Mouse (Mus musculus) midbrain, embryonic 11.5 days (tissue): ENCODE data around the gene Zfp78. TPM values are rescaled to one million over a fixed set of nuclear protein-coding genes. Genes with fewer than 3 reads are reported as not detected.

Experiments
- ATAC-seq: fragments of 200-750 bp; cut with Nextera tagmentation; 2 replicates; pipeline ENCODE4 v1.8.0; 2017; ENCODE audit warnings: moderate TSS enrichment, moderate library complexity; ENCODE audit not compliant: low FRiP score
- DNase-seq: peaks from one replicate; pipeline ENCODE4 v3.0.0; 2015; ENCODE audit warnings: low spot score; ENCODE audit errors: missing footprints
- H3K27ac ChIP-seq: fragments of 300-500 bp; sonication (generic); 2 replicates; pipeline ENCODE4 v1.5.1; 2014; ENCODE audit warnings: low read depth, low read length
- H3K27me3 ChIP-seq: fragments of 300-500 bp; sonication (generic); 2 replicates; pipeline ENCODE4 v1.6.1; 2014; ENCODE audit warnings: mild to moderate bottlenecking, low read length, moderate library complexity, mixed read lengths; ENCODE audit not compliant: control insufficient read depth, insufficient read depth
- H3K36me3 ChIP-seq: fragments of 300-500 bp; sonication (generic); 2 replicates; pipeline ENCODE4 v1.6.1; 2014; ENCODE audit warnings: mild to moderate bottlenecking, low read length, moderate library complexity, mixed read lengths; ENCODE audit not compliant: control insufficient read depth, insufficient read depth
- H3K4me1 ChIP-seq: fragments of 300-500 bp; sonication (generic); 2 replicates; pipeline ENCODE4 v1.6.1; 2014; ENCODE audit warnings: low read length; ENCODE audit not compliant: control insufficient read depth, insufficient read depth
- H3K4me2 ChIP-seq: fragments of 300-500 bp; sonication (generic); 2 replicates; pipeline ENCODE4 v1.6.1; 2014; ENCODE audit warnings: mild to moderate bottlenecking, moderate library complexity
- H3K4me3 ChIP-seq: fragments of 300-500 bp; sonication (generic); 2 replicates; pipeline ENCODE4 v1.5.1; 2014; ENCODE audit warnings: low read depth, low read length
- H3K9ac ChIP-seq: fragments of 300-500 bp; sonication (generic); 2 replicates; pipeline ENCODE4 v1.6.1; 2014; ENCODE audit warnings: low read length
- H3K9me3 ChIP-seq: fragments of 300-500 bp; sonication (generic); 2 replicates; pipeline ENCODE4 v1.6.1; 2016; ENCODE audit warnings: low read length; ENCODE audit not compliant: control insufficient read depth
- WGBS: fragments of 180-500 bp; shearing (Covaris S2); extraction: QIAGEN DNeasy Blood & Tissue Kit; methylation state at CpG from one replicate; pipeline ENCODE4 v1.1.7; 2014; 5-methylcytosine and 5-hydroxymethylcytosine counted together
- polyA plus RNA-seq: library from polyadenylated mRNA; unstranded; fragments of >200 nt; fragmentation: Nextera tagmentation; extraction: Ambion mirVana; gene quantifications from 2 replicates; pipeline ENCODE4 v1.2.1, GENCODE M21; 2014

Gene Zfp78
- polyA plus RNA-seq, 1 experiment from 2014 or later, result 3.3 TPM

DNA sequence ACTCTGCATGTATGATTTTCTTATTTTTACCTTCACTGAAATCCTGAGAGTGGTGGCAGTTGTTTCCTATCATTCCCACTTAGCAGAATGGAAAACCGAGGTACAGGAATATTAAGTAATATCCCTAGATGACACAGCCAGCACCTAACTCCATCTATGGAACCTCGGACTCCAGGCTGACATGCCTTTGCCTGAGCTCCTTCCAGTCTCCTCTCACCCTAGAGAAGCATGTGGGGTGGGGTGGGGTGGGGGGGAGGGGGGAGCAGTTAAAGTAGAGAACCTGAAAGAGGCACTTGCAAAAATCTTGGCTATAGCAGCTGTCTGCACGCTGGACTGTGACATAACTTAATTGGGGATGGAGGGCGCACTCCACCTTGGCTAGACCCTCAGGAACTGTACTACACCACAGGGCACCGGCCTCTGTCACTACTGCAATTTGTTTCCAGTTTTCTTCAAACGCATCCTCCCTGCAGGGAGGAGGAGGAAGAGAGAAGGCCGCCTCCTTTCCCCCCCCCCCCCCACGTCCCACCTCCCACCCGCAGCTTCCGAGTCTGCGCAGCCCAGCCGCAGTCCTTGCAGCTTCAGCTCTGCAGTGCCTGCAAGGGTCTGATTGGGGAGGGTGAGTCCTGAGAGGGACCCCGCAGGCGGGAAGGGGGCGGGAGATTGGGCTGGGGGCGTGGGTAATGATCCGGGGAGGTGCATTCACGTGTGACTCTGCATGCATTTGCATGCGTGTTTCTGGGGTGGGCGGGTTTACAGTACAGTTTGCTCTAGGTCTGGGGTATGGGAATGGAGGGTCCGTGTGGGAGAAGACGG lies 51.8 kb downstream of the Zfp78 start:
- no peak for DNase-seq
- no peak overlapping the region for H3K9ac ChIP-seq
- no peaks in the 10 kb centered on the region; the same call in 1 of the 2 replicates for H3K9me3 ChIP-seq
- peak; percentile 72; the same call in 1 of the 2 replicates for ATAC-seq
- H3K27me3 ChIP-seq, result no peaks in the 10 kb centered on the region
- 9% methylated on average over 22 of the region's 22 CpGs for WGBS
- H3K36me3 ChIP-seq, result no peaks in the 10 kb centered on the region
- H3K4me2 ChIP-seq, result peak overlapping the region; percentile 27
- H3K4me1 ChIP-seq, result no peaks in the 10 kb centered on the region
- no peak overlapping the region for H3K4me3 ChIP-seq
- no peak overlapping the region for H3K27ac ChIP-seq

DNA sequence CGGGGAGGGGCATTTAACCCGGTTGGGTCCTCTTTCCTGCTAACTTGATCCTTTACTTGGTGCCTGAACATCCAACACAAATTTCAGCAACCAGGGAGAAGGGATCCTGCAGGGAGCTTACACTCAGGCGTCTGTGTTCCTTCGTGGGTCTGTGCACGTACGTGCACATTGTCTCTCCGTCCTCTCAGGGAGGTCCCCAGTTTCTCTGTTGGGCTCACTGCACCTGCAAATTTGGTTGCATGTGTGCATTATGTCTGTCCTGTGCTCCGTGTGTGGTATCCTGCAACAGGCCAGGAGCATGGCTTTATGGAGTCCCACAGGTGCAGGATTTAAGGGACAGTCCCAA lies 52.3 kb downstream of the Zfp78 start:
- no peak overlapping the region for H3K27ac ChIP-seq
- H3K4me3 ChIP-seq, result no peak overlapping the region
- H3K27me3 ChIP-seq, result no peaks in the 10 kb centered on the region
- ATAC-seq, result 0 out of 2 replicates have a peak, but pooled peaks have one; percentile 45
- WGBS, result 15% methylated on average over 8 of the region's 8 CpGs
- no peak overlapping the region for H3K9ac ChIP-seq
- no peaks in the 10 kb centered on the region; the same call in 1 of the 2 replicates for H3K9me3 ChIP-seq
- no peak for DNase-seq
- H3K4me2 ChIP-seq, result no peak overlapping the region
- H3K36me3 ChIP-seq, result no peaks in the 10 kb centered on the region
- H3K4me1 ChIP-seq, result no peaks in the 10 kb centered on the region

DNA sequence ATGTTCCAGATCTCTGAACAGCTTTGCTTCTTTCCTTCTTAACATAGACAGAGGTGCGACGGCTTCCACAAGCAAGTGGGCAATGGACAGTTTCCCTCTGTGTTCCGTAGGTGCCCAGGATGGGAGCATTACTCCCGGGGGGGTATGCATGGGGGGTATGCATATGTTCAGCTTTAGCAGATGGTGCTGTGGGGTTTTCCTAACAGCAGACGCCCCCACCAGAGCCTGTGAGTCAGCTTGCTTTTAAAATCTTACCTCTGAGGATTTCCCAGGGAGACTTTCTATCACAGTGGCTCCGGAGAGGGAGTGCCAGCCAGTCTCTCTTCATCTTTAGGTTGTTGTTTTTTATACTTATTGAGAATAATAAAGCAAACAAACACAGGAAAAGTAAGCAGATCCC lies 56.8 kb downstream of the Zfp78 start:
- no peak overlapping the region for H3K27ac ChIP-seq
- H3K4me1 ChIP-seq, result no peaks in the 10 kb centered on the region
- DNase-seq, result no peak

DNA sequence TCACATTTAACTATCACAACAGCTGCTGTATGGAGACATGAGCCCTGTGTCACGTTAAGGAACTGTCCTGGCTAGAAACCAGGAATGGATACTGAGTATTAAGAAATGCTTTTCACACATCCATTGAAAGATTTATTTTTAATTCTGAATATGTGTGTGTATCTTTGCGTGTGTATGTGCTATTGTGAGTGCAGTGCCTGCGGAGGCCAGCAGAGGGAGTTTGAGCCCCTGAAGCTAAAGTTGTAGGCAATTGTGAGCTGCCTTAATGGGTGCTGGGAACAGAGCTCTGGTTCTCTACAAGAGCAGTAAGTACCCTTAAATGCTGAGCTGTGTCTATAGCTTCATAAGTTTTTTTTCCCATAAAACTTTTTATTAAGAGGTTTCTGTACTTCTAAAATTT lies 66.3 kb downstream of the Zfp78 start:
- Histone ChIP-seq H3K9ac (no peak overlapping the region), H3K4me2 (no peak overlapping the region), H3K36me3 (no peaks in the 10 kb centered on the region), H3K27ac (no peak overlapping the region), H3K4me3 (no peak overlapping the region), H3K27me3 (no peaks in the 10 kb centered on the region), H3K9me3 (peaks cover 5% of the 10 kb centered on the region; the same call in 1 of the 2 replicates), H3K4me1 (peaks cover 1% of the 10 kb centered on the region; the same call in 1 of the 2 replicates)
- 88% methylated on average over 3 of the region's 3 CpGs for WGBS
- no peak for DNase-seq
- ATAC-seq, result no peak

More for the DNA sequence above, 56.8 kb downstream of the Zfp78 start:
- no peaks in the 10 kb centered on the region for H3K27me3 ChIP-seq
- no peak for ATAC-seq
- no peaks in the 10 kb centered on the region; the same call in 1 of the 2 replicates for H3K9me3 ChIP-seq
- WGBS, result 81% methylated on average over 6 of the region's 6 CpGs
- H3K36me3 ChIP-seq, result no peaks in the 10 kb centered on the region
- H3K9ac ChIP-seq, result no peak overlapping the region
- H3K4me3 ChIP-seq, result no peak overlapping the region
- no peak overlapping the region for H3K4me2 ChIP-seq

GRCm38 (mm10) chr7:6430342-6430741 lies 67.3 kb downstream of the Zfp78 start:
- no peak overlapping the region for H3K4me3 ChIP-seq
- no peaks in the 10 kb centered on the region for H3K36me3 ChIP-seq
- peaks cover 5% of the 10 kb centered on the region; the same call in 1 of the 2 replicates for H3K4me1 ChIP-seq
- no peak for ATAC-seq
- no peak overlapping the region for H3K9ac ChIP-seq
- DNase-seq, result peak; percentile 87
- peaks cover 5% of the 10 kb centered on the region; the same call in 1 of the 2 replicates for H3K9me3 ChIP-seq
- H3K27ac ChIP-seq, result no peak overlapping the region
- no peak overlapping the region for H3K4me2 ChIP-seq
- H3K27me3 ChIP-seq, result no peaks in the 10 kb centered on the region
- WGBS, result 58% methylated on average over 2 of the region's 2 CpGs

Other genes starting within 250 kb of the Zfp78 start
- 13.5 and 14.7 TPM in 2 replicates for gene Zfp787, start 207.3 kb upstream of the Zfp78 start, polyA plus RNA-seq
- gene Zfp444, start 191.1 kb upstream of the Zfp78 start, polyA plus RNA-seq, result 69.4 and 72.2 TPM in 2 replicates
- not detected in 2 replicates for gene Galp, start 166.2 kb upstream of the Zfp78 start, polyA plus RNA-seq
- gene Zscan5b, start 141.0 kb upstream of the Zfp78 start, polyA plus RNA-seq, result not detected in 2 replicates
- 0.25 TPM in 1 of 2 replicates, not detected in the other for gene Epp13, start 110.6 kb upstream of the Zfp78 start, polyA plus RNA-seq
- gene Zfp667, start 76.7 kb upstream of the Zfp78 start, polyA plus RNA-seq, result 12.0 and 12.9 TPM in 2 replicates
- gene Zfp583, start 32.0 kb upstream of the Zfp78 start, polyA plus RNA-seq, result 7.2 and 10.4 TPM in 2 replicates
- 2.5 and 3.0 TPM in 2 replicates for gene Gm3854, start 19.5 kb upstream of the Zfp78 start, polyA plus RNA-seq
- 12.6 and 13.2 TPM in 2 replicates for gene Zfp28, start 20.0 kb downstream of the Zfp78 start, polyA plus RNA-seq
- gene Smim17, start 35.4 kb downstream of the Zfp78 start, polyA plus RNA-seq, result 0.67 and 0.95 TPM in 2 replicates
- gene Gm20715, start 47.0 kb downstream of the Zfp78 start, polyA plus RNA-seq, result not detected in 2 replicates
- gene Olfr1344, start 75.4 kb downstream of the Zfp78 start, polyA plus RNA-seq, result not detected in 2 replicates
- gene Olfr1336, start 92.9 kb downstream of the Zfp78 start, polyA plus RNA-seq, result not detected in 2 replicates
- not detected in 2 replicates for gene Olfr1346, start 103.8 kb downstream of the Zfp78 start, polyA plus RNA-seq
- not detected in 2 replicates for gene Olfr5, start 123.7 kb downstream of the Zfp78 start, polyA plus RNA-seq
- not detected in 2 replicates for gene Olfr1347, start 136.5 kb downstream of the Zfp78 start, polyA plus RNA-seq
- gene Olfr1348, start 145.5 kb downstream of the Zfp78 start, polyA plus RNA-seq, result not detected in 2 replicates
- gene Olfr1349, start 159.7 kb downstream of the Zfp78 start, polyA plus RNA-seq, result not detected in 2 replicates
- gene Olfr1350, start 201.6 kb downstream of the Zfp78 start, polyA plus RNA-seq, result not detected in 2 replicates